Mouse (Mus musculus): ENCODE results near the gene Mat2b. TPM values are rescaled to one million over a fixed set of nuclear protein-coding genes. Genes with fewer than 3 reads are reported as not detected.
A peak's percentile ranks its signal among the peaks of the same experiment; 100 is the strongest.

Mat2b gene
- total and polyA plus RNA-seq, 2 experiments, result 17.5 to 49.8 TPM

GRCm38 (mm10) chr11:40694311-40695087 is 504 bp downstream of the Mat2b start:
- peaks cover 16% of the 10 kb centered on the region for H3K4me1 ChIP-seq (ENCODE audit: control insufficient read depth, insufficient read depth, low read length)
- DNase-seq (ENCODE audit: extremely low read depth, low read depth, low spot score), result peak; percentile 92
- H3K36me3 ChIP-seq (ENCODE audit: control insufficient read depth, insufficient read depth, low read length), result no peaks in the 10 kb centered on the region
- peak overlapping the region; percentile 86 for H3K27ac ChIP-seq (replicated peaks; ENCODE audit: insufficient read depth, low read depth, low read length)
- TF ChIP-seq POLR2A (IDR thresholded peaks at IDR 0.05; ENCODE audit: extremely low read depth, insufficient read depth, low read length) (no peak), CTCF (IDR thresholded peaks at IDR 0.05; ENCODE audit: low read depth, low read length) (no peak)
- H3K9ac ChIP-seq (ENCODE audit: low read depth, low read length), result peak overlapping the region; percentile 81
- under 1% methylated on average over 31 of the region's 31 CpGs for WGBS
- H3K79me2 ChIP-seq (ENCODE audit: control insufficient read depth, insufficient read depth, low read length), result peaks cover 19% of the 10 kb centered on the region
- peak overlapping the region; percentile 63 for H3K4me3 ChIP-seq (ENCODE audit: insufficient read depth, low read depth, low read length)
- H3K27me3 ChIP-seq (ENCODE audit: control insufficient read depth, insufficient read depth, low read length), result no peaks in the 10 kb centered on the region

- peak overlapping the region; percentile 64 for H3K4me3 ChIP-seq (ENCODE audit: insufficient read depth, low read depth, low read length)
- TF ChIP-seq POLR2A (IDR thresholded peaks at IDR 0.05; ENCODE audit: extremely low read depth, insufficient read depth, low read length), result no peak
- no peak for TF ChIP-seq CTCF (IDR thresholded peaks at IDR 0.05; ENCODE audit: low read depth, low read length)
- H3K9ac ChIP-seq (ENCODE audit: low read depth, low read length), result peak overlapping the region; percentile 71
- peaks cover 19% of the 10 kb centered on the region for H3K79me2 ChIP-seq (ENCODE audit: control insufficient read depth, insufficient read depth, low read length)
- peak; percentile 75 for DNase-seq (ENCODE audit: extremely low read depth, low read depth, low spot score)
- peaks cover 17% of the 10 kb centered on the region for H3K4me1 ChIP-seq (ENCODE audit: control insufficient read depth, insufficient read depth, low read length)
- WGBS, result under 1% methylated on average over 16 of the region's 16 CpGs
- no peaks in the 10 kb centered on the region for H3K36me3 ChIP-seq (ENCODE audit: control insufficient read depth, insufficient read depth, low read length)
- H3K27me3 ChIP-seq (ENCODE audit: control insufficient read depth, insufficient read depth, low read length), result no peaks in the 10 kb centered on the region
- H3K27ac ChIP-seq (replicated peaks; ENCODE audit: insufficient read depth, low read depth, low read length), result peak overlapping the region; percentile 95
These were observed 1.5 kb downstream of the Mat2b start for GRCm38 (mm10) chr11:40693366-40693951.

GRCm38 (mm10) chr11:40692511-40693365 is 2.3 kb downstream of the Mat2b start:
- peak; percentile 85 for DNase-seq (ENCODE audit: extremely low read depth, low read depth, low spot score)

GRCm38 (mm10) chr11:40692101-40692509 is 2.9 kb downstream of the Mat2b start:
- Histone ChIP-seq H3K36me3 (ENCODE audit: control insufficient read depth, insufficient read depth, low read length) (peaks cover 2% of the 10 kb centered on the region; the same call in 1 of the 2 replicates), H3K27me3 (ENCODE audit: control insufficient read depth, insufficient read depth, low read length) (no peaks in the 10 kb centered on the region), H3K9ac (ENCODE audit: low read depth, low read length) (peak overlapping the region; percentile 91), H3K4me1 (ENCODE audit: control insufficient read depth, insufficient read depth, low read length) (peaks cover 17% of the 10 kb centered on the region), H3K79me2 (ENCODE audit: control insufficient read depth, insufficient read depth, low read length) (peaks cover 23% of the 10 kb centered on the region), H3K4me3 (ENCODE audit: insufficient read depth, low read depth, low read length) (peak overlapping the region; percentile 94), H3K27ac (replicated peaks; ENCODE audit: insufficient read depth, low read depth, low read length) (peak overlapping the region; percentile 96)
- WGBS, result under 1% methylated on average over 28 of the region's 28 CpGs
- no peak for DNase-seq (ENCODE audit: extremely low read depth, low read depth, low spot score)
- no peak for TF ChIP-seq POLR2A (IDR thresholded peaks at IDR 0.05; ENCODE audit: extremely low read depth, insufficient read depth, low read length)
- no peak for TF ChIP-seq CTCF (IDR thresholded peaks at IDR 0.05; ENCODE audit: low read depth, low read length)

More at GRCm38 (mm10) chr11:40692511-40693365, 2.3 kb downstream of the Mat2b start:
- Histone ChIP-seq H3K9ac (ENCODE audit: low read depth, low read length) (peak overlapping the region; percentile 91), H3K27me3 (ENCODE audit: control insufficient read depth, insufficient read depth, low read length) (no peaks in the 10 kb centered on the region), H3K4me1 (ENCODE audit: control insufficient read depth, insufficient read depth, low read length) (peaks cover 17% of the 10 kb centered on the region), H3K36me3 (ENCODE audit: control insufficient read depth, insufficient read depth, low read length) (no peaks in the 10 kb centered on the region; the same call in 1 of the 2 replicates), H3K4me3 (ENCODE audit: insufficient read depth, low read depth, low read length) (peak overlapping the region; percentile 94), H3K79me2 (ENCODE audit: control insufficient read depth, insufficient read depth, low read length) (peaks cover 19% of the 10 kb centered on the region), H3K27ac (replicated peaks; ENCODE audit: insufficient read depth, low read depth, low read length) (peak overlapping the region; percentile 96)
- under 1% methylated on average over 36 of the region's 36 CpGs for WGBS
- peak; percentile 90 for TF ChIP-seq POLR2A (IDR thresholded peaks at IDR 0.05; ENCODE audit: extremely low read depth, insufficient read depth, low read length)
- no peak for TF ChIP-seq CTCF (IDR thresholded peaks at IDR 0.05; ENCODE audit: low read depth, low read length)

GRCm38 (mm10) chr11:40690444-40691127 is 4.4 kb downstream of the Mat2b start:
- Histone ChIP-seq H3K79me2 (ENCODE audit: control insufficient read depth, insufficient read depth, low read length) (peaks cover 23% of the 10 kb centered on the region), H3K4me3 (ENCODE audit: insufficient read depth, low read depth, low read length) (no peak overlapping the region), H3K9ac (ENCODE audit: low read depth, low read length) (peak overlapping the region; percentile 18; the same call in 1 of the 2 replicates), H3K27me3 (ENCODE audit: control insufficient read depth, insufficient read depth, low read length) (no peaks in the 10 kb centered on the region), H3K4me1 (ENCODE audit: control insufficient read depth, insufficient read depth, low read length) (peaks cover 17% of the 10 kb centered on the region), H3K36me3 (ENCODE audit: control insufficient read depth, insufficient read depth, low read length) (peaks cover 14% of the 10 kb centered on the region), H3K27ac (replicated peaks; ENCODE audit: insufficient read depth, low read depth, low read length) (0 out of 2 replicates have a peak overlapping the region, but pooled peaks have one; percentile 2)
- DNase-seq (ENCODE audit: extremely low read depth, low read depth, low spot score), result peak; percentile 61
- TF ChIP-seq POLR2A (IDR thresholded peaks at IDR 0.05; ENCODE audit: extremely low read depth, insufficient read depth, low read length), result no peak
- TF ChIP-seq CTCF (IDR thresholded peaks at IDR 0.05; ENCODE audit: low read depth, low read length), result no peak
- 24% methylated on average over 5 of the region's 5 CpGs for WGBS
